Mouse (Mus musculus) cerebellum, adult 8-10 months (tissue): ENCODE measurements around the gene Tmem30b.

Source experiments
- DNase-seq: peaks from one replicate; pipeline ENCODE4 v3.0.0; 2022

The Tmem30b gene

DNA sequence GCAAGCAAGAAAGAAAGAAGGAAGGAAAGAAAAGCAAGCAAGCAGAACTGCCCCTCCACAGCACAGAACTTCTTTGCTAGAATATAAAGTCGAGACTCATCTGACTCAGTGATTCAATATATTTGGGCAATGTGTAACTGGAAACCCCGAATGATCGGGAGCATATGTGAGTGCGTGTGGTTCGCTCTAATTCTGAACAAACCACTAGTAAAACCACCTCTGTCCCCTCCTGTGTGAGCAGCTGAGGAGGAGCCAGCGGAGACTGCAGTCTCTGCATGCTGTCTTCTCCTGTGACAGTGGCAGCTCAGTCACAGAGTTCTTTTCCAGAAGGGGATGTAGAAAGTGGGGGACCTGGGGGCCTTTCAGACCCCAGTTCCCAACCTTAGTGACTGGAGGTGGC is 31.5 kb downstream of the Tmem30b start:
- DNase-seq: no peak

DNA sequence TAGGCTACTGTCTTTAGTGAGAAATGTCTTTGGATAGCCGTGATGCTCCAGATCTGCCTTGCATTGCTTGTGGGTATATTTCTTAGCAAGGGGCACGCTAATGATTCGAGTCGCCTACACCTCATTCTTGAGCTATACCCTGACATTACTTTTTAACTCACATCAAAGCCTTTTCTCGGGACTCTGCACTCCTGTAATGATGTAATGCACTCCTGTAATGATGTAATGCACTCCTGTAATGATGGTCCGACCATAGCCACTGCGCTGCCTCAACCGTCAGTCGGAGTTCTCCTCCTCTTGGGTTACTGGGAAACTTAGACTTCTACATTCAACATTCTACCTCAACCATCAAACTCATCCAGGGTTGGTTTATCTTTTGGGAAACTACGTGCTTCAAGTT is 32.2 kb downstream of the Tmem30b start:
- no peak for DNase-seq

DNA sequence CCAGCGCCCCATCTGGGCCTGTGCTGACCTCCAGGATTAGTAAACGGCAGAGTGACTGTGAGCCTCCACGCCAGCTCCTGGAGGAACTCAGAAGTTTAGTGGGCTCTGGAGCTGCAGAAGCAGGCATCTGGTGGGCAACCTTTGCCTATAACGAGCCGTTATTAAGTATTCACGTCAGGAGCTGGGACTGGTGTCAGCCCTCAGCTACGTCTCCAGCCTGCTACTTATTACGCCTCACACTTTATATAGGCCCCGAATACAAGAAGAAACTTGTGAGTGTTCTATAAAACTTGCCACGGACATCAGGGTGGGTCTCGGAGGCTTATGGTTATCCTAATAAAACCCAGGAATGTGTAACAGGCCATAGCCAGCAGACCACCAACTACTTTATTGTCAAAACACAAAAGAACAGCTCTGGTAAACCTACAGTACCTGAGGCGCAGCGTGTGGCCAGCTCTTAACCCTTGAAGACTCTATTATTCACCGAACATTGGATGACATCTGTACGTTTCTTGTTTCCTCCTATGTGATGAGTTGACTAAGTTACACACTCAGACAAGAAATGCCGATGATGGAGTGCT is 34.6 kb downstream of the Tmem30b start:
- no peak for DNase-seq

DNA sequence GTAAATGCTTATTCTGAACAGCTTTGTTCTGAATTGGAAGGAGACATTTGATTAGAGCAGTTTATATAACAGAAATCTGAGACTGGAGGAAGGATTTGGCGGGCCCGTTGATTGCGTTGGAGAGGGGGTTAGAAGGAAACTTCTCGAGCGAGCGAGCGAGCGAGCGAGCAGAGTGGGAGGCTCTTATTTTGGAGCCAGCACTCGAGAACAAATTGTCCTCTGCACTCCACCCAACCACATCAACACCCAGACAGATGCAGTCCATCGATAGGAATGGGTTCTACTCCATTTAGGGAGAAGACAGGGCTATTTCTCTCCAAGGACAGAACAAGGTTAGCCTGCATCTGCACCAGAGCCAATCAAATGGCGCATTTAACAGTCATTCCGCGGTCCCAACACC is 39.1 kb downstream of the Tmem30b start:
- no peak for DNase-seq

DNA sequence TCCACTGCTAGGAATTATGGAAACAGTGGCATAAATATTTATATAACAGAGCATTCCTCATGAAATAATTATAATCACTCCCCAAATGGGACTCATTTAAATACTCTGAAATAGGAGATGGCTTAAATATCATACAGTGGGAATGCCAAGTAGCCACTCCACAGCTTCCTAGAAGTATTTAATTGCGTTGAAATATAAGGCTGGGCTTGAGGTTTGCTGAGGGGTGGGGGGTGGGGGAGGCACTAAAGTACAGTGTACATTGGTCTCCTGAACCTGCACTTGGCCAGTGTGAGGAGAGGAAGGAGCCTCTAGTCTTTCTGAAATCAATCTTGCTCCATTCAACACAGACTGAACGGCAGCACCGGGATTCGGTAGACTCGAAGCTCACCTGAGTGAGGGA is 39.5 kb downstream of the Tmem30b start:
- no peak for DNase-seq

DNA sequence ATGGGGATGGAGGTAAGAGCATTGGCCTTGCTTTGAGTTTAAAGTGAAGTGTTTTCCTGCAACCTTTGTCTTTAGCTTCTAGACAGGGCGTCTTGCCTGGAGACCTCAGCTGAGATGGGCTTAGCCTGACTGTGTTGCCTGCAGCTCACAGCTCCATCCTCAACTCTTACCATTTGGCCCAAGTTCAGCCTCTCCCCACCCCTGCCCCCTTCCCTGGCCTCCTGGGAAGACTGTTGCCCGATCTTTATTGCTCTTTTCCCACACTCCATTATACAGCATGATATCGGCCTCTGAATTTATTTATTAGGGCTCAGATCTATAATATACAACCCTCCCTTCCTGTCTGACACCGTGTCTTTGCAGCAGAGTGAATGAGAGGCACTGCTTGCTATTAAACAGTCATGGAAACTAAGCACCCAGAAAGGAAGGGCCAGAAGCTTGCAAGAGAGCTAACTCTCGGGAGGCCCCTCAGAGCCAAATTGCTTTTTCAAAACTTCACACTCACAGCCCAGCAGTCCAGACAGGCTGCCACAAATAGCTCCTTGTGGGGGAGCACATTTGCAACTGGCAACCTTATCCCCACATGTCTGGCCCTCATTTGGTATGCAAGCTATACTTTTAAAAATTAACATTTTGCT is 45.4 kb downstream of the Tmem30b start:
- no peak for DNase-seq

DNA sequence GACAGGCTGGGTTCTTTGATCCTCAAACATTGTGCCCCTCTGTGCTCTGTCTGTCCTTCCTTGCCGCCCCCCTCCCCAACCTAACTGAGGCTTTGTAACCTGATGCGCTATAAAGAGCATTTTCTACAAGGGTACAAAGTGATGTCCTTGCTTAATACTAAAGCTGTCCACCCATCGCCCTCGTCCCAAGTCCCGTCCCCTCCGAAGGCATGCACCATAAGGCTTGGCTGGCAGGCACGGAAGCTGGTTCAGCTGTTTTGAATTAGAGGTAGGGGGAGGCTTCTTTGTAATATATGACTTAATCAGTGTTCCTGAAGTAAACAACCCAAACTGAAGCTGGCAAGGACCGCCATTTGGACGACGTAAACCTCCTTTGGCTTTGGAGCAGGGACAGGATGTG is 51.0 kb downstream of the Tmem30b start:
- no peak for DNase-seq

DNA sequence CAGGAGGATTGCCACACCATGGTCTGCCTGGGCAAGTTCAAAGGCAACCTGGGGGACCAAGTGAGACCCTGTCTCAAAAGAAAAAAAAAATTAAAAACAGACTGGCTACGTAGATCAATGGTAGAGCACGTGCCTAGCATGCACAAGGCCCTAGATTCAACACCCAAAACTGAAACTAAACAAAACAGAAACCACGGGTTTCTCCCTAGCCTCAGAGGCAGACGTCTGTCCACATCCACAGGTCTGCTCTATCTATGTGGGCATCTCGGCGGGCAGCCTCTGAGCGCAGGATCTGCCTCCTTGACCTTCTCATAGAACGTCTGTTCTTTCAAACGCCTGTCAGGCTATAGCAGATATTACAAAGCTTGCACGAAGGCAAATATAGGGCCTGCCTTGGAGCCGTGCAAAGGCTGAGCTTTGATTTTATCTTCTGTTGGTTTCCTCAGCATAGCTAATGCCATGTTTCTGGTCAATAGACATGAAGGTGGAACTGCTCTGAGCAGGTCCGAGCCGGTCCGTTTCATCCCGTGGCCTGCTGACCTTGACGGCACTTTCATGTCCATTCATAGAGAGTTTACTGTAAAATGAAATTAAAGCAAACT is 52.2 kb downstream of the Tmem30b start:
- no peak for DNase-seq
